Mouse (Mus musculus) intestine, embryonic 14.5 days (tissue): Measurements from ENCODE around the gene Sh3glb2. TPM values are rescaled to one million over a fixed set of nuclear protein-coding genes. Genes with fewer than 3 reads are reported as not detected.

Experiments
- ATAC-seq: fragments of 200-750 bp; cut with Nextera tagmentation; replicated peaks from 2 replicates; pipeline ENCODE4 v1.8.0; 2017; ENCODE audit warnings: low read depth, moderate number of reproducible peaks, moderate TSS enrichment, moderate library complexity; ENCODE audit not compliant: low FRiP score, low TSS enrichment
- DNase-seq: peaks from one replicate; pipeline ENCODE4 v3.0.0-alpha.2; 2018; ENCODE audit warnings: low spot score
- H3K27ac ChIP-seq: fragments of 300-500 bp; sonication (generic); 2 replicates; pipeline ENCODE4 v1.5.1; 2014; ENCODE audit warnings: low read depth, mild to moderate bottlenecking, control low read depth
- H3K27me3 ChIP-seq: fragments of 300-500 bp; sonication (generic); replicated peaks from 2 replicates; pipeline ENCODE4 v1.6.1; 2014; ENCODE audit warnings: low read length, control low read depth; ENCODE audit not compliant: control insufficient read depth, insufficient read depth
- H3K36me3 ChIP-seq: fragments of 300-500 bp; sonication (generic); 2 replicates; pipeline ENCODE4 v1.6.1; 2014; ENCODE audit warnings: low read length, control low read depth; ENCODE audit not compliant: control insufficient read depth, insufficient read depth
- H3K4me1 ChIP-seq: fragments of 300-500 bp; sonication (generic); replicated peaks from 2 replicates; pipeline ENCODE4 v1.6.1; 2014; ENCODE audit warnings: low read length, control low read depth, mixed read lengths; ENCODE audit not compliant: control insufficient read depth, insufficient read depth
- H3K4me2 ChIP-seq: fragments of 300-500 bp; sonication (generic); 2 replicates; pipeline ENCODE4 v1.6.1; 2014; ENCODE audit warnings: low read length
- H3K4me3 ChIP-seq: fragments of 300-500 bp; sonication (generic); 2 replicates; pipeline ENCODE4 v1.5.1; 2014; ENCODE audit warnings: low read depth, low read length, control low read depth, mixed read lengths
- H3K9ac ChIP-seq: fragments of 300-500 bp; sonication (generic); 2 replicates; pipeline ENCODE4 v1.6.1; 2014; ENCODE audit warnings: mild to moderate bottlenecking, low read length
- H3K9me3 ChIP-seq: fragments of 300-500 bp; sonication (generic); 2 replicates; pipeline ENCODE4 v1.6.1; 2016; ENCODE audit warnings: low read length, control low read depth; ENCODE audit not compliant: control insufficient read depth
- WGBS: fragments of 180-500 bp; shearing (Covaris S2); extraction: QIAGEN DNeasy Blood & Tissue Kit; methylation state at CpG from one replicate; pipeline ENCODE4 v1.1.7; 2014; 5-methylcytosine and 5-hydroxymethylcytosine counted together
- polyA plus RNA-seq: library from polyadenylated mRNA; unstranded; fragments of >200 nt; fragmentation: Nextera tagmentation; extraction: Ambion mirVana; gene quantifications from 2 replicates; pipeline ENCODE4 v1.2.1, GENCODE M21; 2014

The Sh3glb2 gene
- polyA plus RNA-seq, 1 experiment from 2014 or later, result 65.9 TPM

GRCm38 (mm10) chr2:30336174-30336915, 22.8 kb downstream of the Sh3glb2 start:
- WGBS, result 87% methylated on average over 16 of the region's 16 CpGs
- Histone ChIP-seq H3K4me1 (no peaks in the 10 kb centered on the region), H3K27me3 (no peaks in the 10 kb centered on the region), H3K4me3 (no peak overlapping the region), H3K27ac (no peak overlapping the region), H3K36me3 (peaks cover 90% of the 10 kb centered on the region), H3K9me3 (no peaks in the 10 kb centered on the region), H3K4me2 (no peak overlapping the region), H3K9ac (no peak overlapping the region)
- ATAC-seq (no peak), DNase-seq (no peak)

GRCm38 (mm10) chr2:30335324-30335723, 23.8 kb downstream of the Sh3glb2 start:
- no peak for DNase-seq
- H3K36me3 ChIP-seq, result peaks cover 91% of the 10 kb centered on the region
- no peak overlapping the region for H3K9ac ChIP-seq
- no peaks in the 10 kb centered on the region for H3K27me3 ChIP-seq
- WGBS, result 97% methylated on average over 2 of the region's 2 CpGs
- no peak for ATAC-seq
- H3K9me3 ChIP-seq, result no peaks in the 10 kb centered on the region
- no peaks in the 10 kb centered on the region for H3K4me1 ChIP-seq
- H3K4me3 ChIP-seq, result no peak overlapping the region
- no peak overlapping the region for H3K27ac ChIP-seq
- no peak overlapping the region for H3K4me2 ChIP-seq

GRCm38 (mm10) chr2:30328791-30329190, 30.3 kb downstream of the Sh3glb2 start:
- Histone ChIP-seq H3K4me1 (no peaks in the 10 kb centered on the region), H3K4me2 (no peak overlapping the region), H3K27ac (no peak overlapping the region), H3K36me3 (peaks cover 93% of the 10 kb centered on the region), H3K9ac (no peak overlapping the region), H3K4me3 (no peak overlapping the region), H3K27me3 (no peaks in the 10 kb centered on the region), H3K9me3 (no peaks in the 10 kb centered on the region)
- ATAC-seq (no peak), DNase-seq (no peak)
- 92% methylated on average over 3 of the region's 3 CpGs for WGBS

- ATAC-seq (no peak), DNase-seq (no peak)
- 89% methylated on average over 7 of the region's 7 CpGs for WGBS
- Histone ChIP-seq H3K36me3 (peaks cover 93% of the 10 kb centered on the region), H3K27me3 (no peaks in the 10 kb centered on the region), H3K4me1 (no peaks in the 10 kb centered on the region), H3K9me3 (no peaks in the 10 kb centered on the region), H3K4me3 (no peak overlapping the region), H3K27ac (no peak overlapping the region), H3K4me2 (no peak overlapping the region), H3K9ac (no peak overlapping the region)
Measured at GRCm38 (mm10) chr2:30327276-30327675, 31.9 kb downstream of the Sh3glb2 start.

- Histone ChIP-seq H3K36me3 (peaks cover 97% of the 10 kb centered on the region), H3K27ac (no peak overlapping the region), H3K4me2 (no peak overlapping the region), H3K27me3 (no peaks in the 10 kb centered on the region), H3K4me3 (no peak overlapping the region), H3K4me1 (no peaks in the 10 kb centered on the region), H3K9me3 (no peaks in the 10 kb centered on the region), H3K9ac (no peak overlapping the region)
- DNase-seq, result no peak
- no peak for ATAC-seq
- WGBS, result 93% methylated on average over 5 of the region's 5 CpGs
Measured at GRCm38 (mm10) chr2:30325296-30325695, 33.8 kb downstream of the Sh3glb2 start.

- no peak for ATAC-seq
- Histone ChIP-seq H3K36me3 (peaks cover 94% of the 10 kb centered on the region), H3K9me3 (no peaks in the 10 kb centered on the region), H3K27ac (no peak overlapping the region), H3K4me1 (no peaks in the 10 kb centered on the region), H3K9ac (no peak overlapping the region), H3K27me3 (no peaks in the 10 kb centered on the region), H3K4me3 (no peak overlapping the region), H3K4me2 (no peak overlapping the region)
- DNase-seq, result no peak
- 90% methylated on average over 7 of the region's 7 CpGs for WGBS
Measured at GRCm38 (mm10) chr2:30323111-30323510, 36.0 kb downstream of the Sh3glb2 start.

GRCm38 (mm10) chr2:30319260-30319659, 39.9 kb downstream of the Sh3glb2 start:
- DNase-seq (no peak), ATAC-seq (no peak)
- H3K36me3 ChIP-seq, result peaks cover 97% of the 10 kb centered on the region
- no peak overlapping the region for H3K4me3 ChIP-seq
- H3K27ac ChIP-seq, result no peak overlapping the region
- H3K9me3 ChIP-seq, result no peaks in the 10 kb centered on the region
- H3K4me2 ChIP-seq, result no peak overlapping the region
- H3K4me1 ChIP-seq, result no peaks in the 10 kb centered on the region
- 78% methylated on average over 4 of the region's 4 CpGs for WGBS
- no peaks in the 10 kb centered on the region for H3K27me3 ChIP-seq
- H3K9ac ChIP-seq, result no peak overlapping the region

GRCm38 (mm10) chr2:30316955-30317354, 42.2 kb downstream of the Sh3glb2 start:
- no peak for DNase-seq
- H3K4me2 ChIP-seq, result no peak overlapping the region
- no peak overlapping the region for H3K4me3 ChIP-seq
- H3K4me1 ChIP-seq, result no peaks in the 10 kb centered on the region
- 94% methylated on average over 5 of the region's 5 CpGs for WGBS
- H3K9me3 ChIP-seq, result no peaks in the 10 kb centered on the region
- peaks cover 96% of the 10 kb centered on the region for H3K36me3 ChIP-seq
- H3K9ac ChIP-seq, result no peak overlapping the region
- H3K27ac ChIP-seq, result no peak overlapping the region
- no peak for ATAC-seq
- no peaks in the 10 kb centered on the region for H3K27me3 ChIP-seq

- Histone ChIP-seq H3K36me3 (peaks cover 93% of the 10 kb centered on the region), H3K4me3 (no peak overlapping the region), H3K4me2 (no peak overlapping the region), H3K27me3 (no peaks in the 10 kb centered on the region), H3K4me1 (no peaks in the 10 kb centered on the region), H3K9me3 (no peaks in the 10 kb centered on the region), H3K27ac (no peak overlapping the region), H3K9ac (no peak overlapping the region)
- no peak for ATAC-seq
- DNase-seq, result no peak
- WGBS, result 98% methylated on average over 4 of the region's 4 CpGs
Measured at GRCm38 (mm10) chr2:30316136-30316535, 43.0 kb downstream of the Sh3glb2 start.
